Mouse (Mus musculus): ENCODE results near the gene Chd1l.

DNA sequence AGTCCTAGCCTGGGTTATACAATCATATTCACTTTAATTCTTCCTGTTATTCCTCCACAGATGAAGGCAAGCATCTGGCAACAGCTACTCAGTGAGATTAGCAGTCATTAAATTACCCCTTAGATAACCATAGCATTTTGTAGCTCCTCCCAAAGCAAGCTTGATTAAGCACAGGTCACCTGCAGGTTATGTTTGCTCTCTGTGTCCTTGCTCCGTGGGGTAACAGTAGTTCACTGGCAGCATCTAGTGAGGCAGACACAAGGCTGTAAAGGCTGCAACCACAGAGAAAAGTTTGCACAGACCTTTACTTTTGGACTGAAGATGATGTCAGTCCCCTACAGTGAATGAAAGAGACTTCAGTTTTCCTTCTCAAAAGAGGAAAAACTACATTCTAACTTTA is 5.2 kb upstream of the Chd1l start:
- no peak for TF ChIP-seq CTCF (IDR thresholded peaks at IDR 0.05)
- no peak for TF ChIP-seq EP300 (IDR thresholded peaks at IDR 0.05; ENCODE audit: insufficient read depth, low read depth, low read length)
